Mouse (Mus musculus) olfactory bulb, adult 2 months (tissue): ENCODE data around the gene Slc6a5.

ENCODE experiments used
- CTCF ChIP-seq: fragments of 200-500 bp; IDR thresholded peaks from 2 replicates; pipeline ENCODE4 v1.5.1; 2012; ENCODE audit warnings: low read depth, mild to moderate bottlenecking, low read length, moderate library complexity; ENCODE audit not compliant: insufficient read depth
- POLR2A ChIP-seq: fragments of 200-500 bp; IDR thresholded peaks from 2 replicates; pipeline ENCODE4 v1.6.1; 2012; ENCODE audit warnings: mild to moderate bottlenecking, low read depth, low read length, moderate library complexity; ENCODE audit not compliant: insufficient read depth

- TF ChIP-seq POLR2A = no peak
- TF ChIP-seq CTCF = no peak
These were observed 14.7 kb upstream of the Slc6a5 start for GRCm38 (mm10) chr7:49895296-49895695.
